Mouse (Mus musculus): ENCODE data around the gene Cadm4.
"Not testable (repeated sequence)": the region's sequence is repeated elsewhere in the genome, so short reads cannot be mapped to it uniquely, and the experiment has no call there.

Cadm4 gene

DNA sequence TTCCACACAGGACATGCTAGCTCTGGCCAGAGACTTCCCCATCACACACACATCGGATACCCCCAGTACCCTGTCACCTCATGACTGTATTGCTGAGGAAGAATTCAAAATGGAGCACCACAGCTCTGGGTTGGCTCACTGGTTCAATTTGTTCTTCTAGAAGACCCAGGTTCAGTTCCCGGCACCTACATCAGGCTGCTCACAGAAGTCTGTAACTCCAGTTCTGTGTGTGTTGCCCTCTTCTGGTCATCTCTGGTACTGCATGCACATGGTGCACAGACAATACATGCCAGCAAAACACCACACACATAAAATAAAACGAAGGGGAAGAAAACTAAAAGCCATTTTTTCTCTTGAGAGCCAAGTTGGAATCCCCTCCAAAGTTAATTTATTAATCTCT, 12.7 kb upstream of the Cadm4 start:
- DNase-seq, result peak; percentile 64

- DNase-seq, result no peak
These were observed 11.5 kb upstream of the Cadm4 start for GRCm38 (mm10) chr7:24470356-24470755.

GRCm38 (mm10) chr7:24472442-24472841, 9.4 kb upstream of the Cadm4 start:
- DNase-seq, result no peak

GRCm38 (mm10) chr7:24472937-24473336, 8.9 kb upstream of the Cadm4 start:
- peak; percentile 71 for DNase-seq

- DNase-seq, result peak; percentile 86
These were observed 7.8 kb upstream of the Cadm4 start for GRCm38 (mm10) chr7:24473913-24474529.

- peak; percentile 34 for DNase-seq
These were observed 6.9 kb upstream of the Cadm4 start for GRCm38 (mm10) chr7:24474811-24475506.

DNA sequence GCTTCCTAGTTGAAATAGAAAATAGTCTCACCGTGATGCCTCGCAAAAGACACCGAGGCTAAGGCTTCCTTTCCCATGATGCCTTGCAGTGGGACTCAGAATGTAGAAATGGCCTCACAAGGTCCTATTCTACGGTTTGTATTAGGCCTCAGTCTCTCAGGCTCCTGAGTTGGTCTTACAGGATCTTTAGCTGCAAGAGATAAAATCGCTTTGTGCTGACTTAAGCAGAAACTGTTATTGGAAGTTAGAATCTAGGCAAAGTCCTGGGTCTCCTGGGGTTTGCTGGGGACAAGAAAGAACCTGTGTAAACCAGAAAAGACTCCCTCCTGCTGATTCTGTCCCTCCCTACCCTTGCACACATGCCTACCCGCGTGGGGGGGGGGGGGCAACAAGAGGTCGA, 5.5 kb upstream of the Cadm4 start:
- DNase-seq, result no peak

- no peak for DNase-seq
These were observed 5.0 kb upstream of the Cadm4 start for GRCm38 (mm10) chr7:24476856-24477255.

DNA sequence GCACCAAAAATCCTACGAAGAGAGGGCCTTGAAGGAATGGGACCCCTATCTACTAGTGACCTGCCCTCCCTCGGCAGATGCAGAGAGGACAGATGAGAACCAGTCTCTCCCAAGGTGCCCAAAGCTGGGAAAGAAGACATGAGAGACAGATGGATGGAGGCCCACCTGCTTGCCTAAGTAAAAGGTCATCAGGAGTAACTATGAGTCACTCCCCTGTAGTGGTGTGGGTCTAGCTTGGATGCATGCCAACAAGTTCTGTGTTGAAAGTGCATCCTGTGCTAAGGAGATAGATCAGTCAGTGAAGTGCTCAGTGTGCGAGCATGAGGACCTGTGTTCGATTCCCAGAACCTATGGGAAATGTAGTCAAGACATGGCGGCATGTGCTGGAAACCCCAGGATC, 2.9 kb upstream of the Cadm4 start:
- no peak for DNase-seq

GRCm38 (mm10) chr7:24479685-24480084, 2.1 kb upstream of the Cadm4 start:
- no peak for DNase-seq

GRCm38 (mm10) chr7:24480121-24480941, 1.5 kb upstream of the Cadm4 start:
- DNase-seq, result no peak

DNA sequence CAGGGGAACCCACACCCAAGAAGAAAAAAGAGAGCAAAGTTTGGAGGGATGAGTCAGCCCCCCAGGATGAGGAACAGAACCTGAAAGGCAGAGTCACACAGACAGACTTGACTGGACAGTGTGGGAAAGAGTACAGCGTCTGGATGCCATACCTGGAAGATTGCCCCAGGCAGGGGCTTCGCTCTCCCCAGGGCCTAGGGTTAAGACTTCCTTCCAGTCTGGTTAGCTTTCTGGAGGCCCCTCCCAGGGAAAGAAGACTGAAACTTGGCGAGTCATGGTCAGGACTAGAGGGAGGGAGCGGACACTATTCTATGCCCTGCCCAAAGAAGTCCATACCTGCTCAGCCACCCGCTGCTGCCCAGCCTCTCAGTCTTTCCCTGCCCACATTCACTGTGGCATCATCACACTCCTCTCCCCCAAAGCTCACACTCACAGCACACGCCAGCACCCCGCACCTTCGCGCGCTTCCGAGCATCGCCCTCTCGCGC, 793 bp upstream of the Cadm4 start:
- DNase-seq, result no peak

GRCm38 (mm10) chr7:24482208-24483020, 591 bp downstream of the Cadm4 start:
- DNase-seq, result no peak

DNA sequence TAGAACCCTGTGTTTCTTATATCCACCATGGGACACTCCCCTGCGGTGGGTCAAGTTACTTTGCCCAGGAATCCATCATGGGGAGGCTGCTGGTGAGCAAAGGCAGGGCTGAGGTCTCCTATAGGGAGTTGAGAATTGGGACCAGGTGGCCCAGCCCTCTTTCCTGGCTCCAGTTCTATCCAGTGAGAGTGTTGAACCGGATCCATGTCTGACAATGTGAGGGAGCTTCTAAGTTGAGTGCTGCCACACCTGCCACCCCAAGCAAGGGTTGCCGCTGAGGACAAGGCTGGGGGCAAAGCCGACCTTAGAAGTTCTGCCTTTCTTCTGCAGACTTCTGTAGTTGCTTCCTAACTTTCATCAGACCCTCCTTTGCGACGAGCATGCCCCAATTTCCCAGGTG, 1.5 kb downstream of the Cadm4 start:
- not testable (repeated sequence) for DNase-seq

DNA sequence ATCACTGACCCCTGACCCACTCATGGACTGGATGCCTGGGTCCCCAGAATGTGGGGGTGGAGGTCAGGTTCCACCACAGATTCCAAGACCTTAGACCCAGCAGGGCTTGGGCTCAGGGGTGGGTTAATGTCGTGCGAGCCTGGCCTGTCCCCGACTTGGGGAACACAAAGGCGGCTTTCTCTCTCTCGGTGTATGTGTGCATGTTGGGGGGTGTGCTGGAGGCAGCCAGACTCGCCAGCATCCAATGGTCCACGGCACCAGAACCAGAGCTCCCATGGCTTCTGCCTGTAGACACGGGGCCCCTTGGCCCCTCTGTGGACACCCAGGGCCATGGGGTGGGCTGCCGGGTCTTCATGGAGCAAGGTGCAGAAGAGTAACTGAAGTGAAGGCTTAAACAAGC, 3.7 kb downstream of the Cadm4 start:
- no peak for DNase-seq

DNA sequence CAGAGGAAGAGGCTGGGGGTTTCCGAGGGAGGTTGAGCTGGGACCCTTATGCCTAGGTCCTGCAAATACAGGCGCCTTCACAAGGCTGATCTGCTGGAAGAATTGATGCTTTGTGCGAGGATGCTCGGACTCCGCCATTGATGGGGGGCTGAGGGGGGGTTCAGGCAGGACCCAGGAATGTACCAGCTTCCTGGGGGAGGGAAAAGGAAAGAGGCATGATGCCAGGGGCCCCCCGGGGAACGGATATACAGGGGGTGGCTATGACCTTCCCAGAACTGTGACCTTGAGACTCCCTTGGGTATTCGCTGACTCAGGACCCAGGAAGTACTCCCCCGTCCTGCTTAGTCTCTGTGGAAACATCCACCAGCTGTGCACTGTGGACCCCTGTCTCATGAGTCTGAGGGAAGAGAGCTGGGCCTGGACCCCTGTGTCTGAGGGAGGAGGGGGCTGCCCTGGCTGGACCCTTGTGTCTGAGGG, 4.9 kb downstream of the Cadm4 start:
- no peak for DNase-seq

GRCm38 (mm10) chr7:24487403-24487802, 5.6 kb downstream of the Cadm4 start:
- no peak for DNase-seq

GRCm38 (mm10) chr7:24488303-24488702, 6.5 kb downstream of the Cadm4 start:
- no peak for DNase-seq

DNA sequence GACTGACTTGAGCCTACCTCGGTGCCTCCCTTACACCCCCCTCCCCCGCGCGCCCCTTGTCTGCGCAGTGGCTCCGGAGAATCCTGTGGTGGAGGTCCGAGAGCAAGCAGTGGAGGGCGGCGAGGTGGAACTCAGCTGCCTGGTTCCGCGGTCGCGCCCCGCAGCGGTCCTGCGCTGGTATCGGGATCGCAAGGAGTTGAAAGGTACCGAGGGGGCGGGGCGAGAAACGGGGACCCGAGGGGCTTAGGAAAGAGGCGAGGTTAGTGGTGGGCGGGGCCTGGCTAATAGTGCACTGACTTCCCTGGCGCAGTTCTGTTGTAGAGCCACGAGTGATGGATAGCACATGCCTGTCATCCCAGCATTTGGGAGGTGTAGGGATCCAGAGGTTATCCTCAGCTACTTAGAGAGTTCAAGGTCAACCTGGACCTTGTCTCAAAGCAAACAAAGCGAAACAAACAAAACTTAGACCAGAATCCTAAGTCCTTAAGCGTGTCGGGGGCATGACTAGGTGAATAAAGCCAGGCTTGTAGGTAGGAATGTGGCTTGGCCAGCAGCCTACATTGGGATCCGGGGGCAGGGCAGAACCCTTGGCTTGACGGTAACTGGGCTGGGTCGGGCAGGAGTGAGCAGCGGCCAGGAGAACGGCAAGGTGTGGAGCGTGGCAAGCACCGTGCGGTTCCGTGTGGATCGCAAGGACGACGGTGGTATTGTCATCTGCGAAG, 18.2 kb downstream of the Cadm4 start:
- DNase-seq, result peak; percentile 50

- peak; percentile 80 for DNase-seq
These were observed 19.1 kb downstream of the Cadm4 start for GRCm38 (mm10) chr7:24500929-24501328.

DNA sequence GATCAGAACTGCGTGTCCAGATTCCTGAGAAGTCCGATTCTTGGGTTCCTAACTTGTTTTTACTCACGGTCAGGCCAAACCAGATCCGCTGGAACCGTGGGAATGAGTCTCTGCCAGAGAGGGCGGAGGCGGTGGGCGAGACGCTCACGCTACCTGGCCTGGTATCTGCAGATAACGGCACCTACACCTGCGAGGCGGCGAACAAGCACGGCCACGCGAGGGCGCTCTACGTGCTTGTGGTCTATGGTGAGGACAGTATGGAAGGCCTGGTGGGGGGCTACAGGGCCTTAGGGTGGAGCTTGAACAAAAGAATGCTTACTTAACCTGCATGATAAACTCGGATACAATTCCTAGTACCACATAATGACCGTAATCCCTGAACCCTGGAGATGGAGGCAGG, 19.7 kb downstream of the Cadm4 start:
- DNase-seq, result peak; percentile 81

- no peak for DNase-seq
These were observed 22.2 kb downstream of the Cadm4 start for GRCm38 (mm10) chr7:24504004-24504403.

Data from thymus, postnatal 4 days (tissue).